Mouse (Mus musculus) CH12.LX (cell line): ENCODE measurements around the gene Alox12b. TPM values are rescaled to one million over a fixed set of nuclear protein-coding genes. Genes with fewer than 3 reads are reported as not detected.

ENCODE experiments used
- DNase-seq: peaks from one replicate; pipeline ENCODE4 v3.0.0-alpha.2; 2013; ENCODE audit errors: extremely low read depth
- H3K27ac ChIP-seq: 2 replicates; pipeline ENCODE4 v1.5.1; 2012; ENCODE audit warnings: low read depth, mild to moderate bottlenecking, control low read depth, moderate library complexity; ENCODE audit not compliant: insufficient read depth
- H3K27me3 ChIP-seq: replicated peaks from 2 replicates; pipeline ENCODE3; 2012; ENCODE audit warnings: inconsistent platforms
- H3K36me3 ChIP-seq, 2 experiments: replicated peaks in 1 of 2; 2 replicates each; pipeline versions ENCODE3 to v1.6.1; 2012; ENCODE audit warnings: inconsistent platforms in 1 of 2, low read length in 1 of 2, mild to moderate bottlenecking in 1 of 2, mixed read lengths in 1 of 2, moderate library complexity in 1 of 2; ENCODE audit not compliant: control insufficient read depth in 1 of 2, insufficient read depth in 1 of 2
- H3K4me1 ChIP-seq, 2 experiments: 2 replicates each; pipeline ENCODE4 v1.6.1; 2012; ENCODE audit warnings: inconsistent platforms in 1 of 2, moderate library complexity in 1 of 2; ENCODE audit not compliant: insufficient read depth in 2 of 2, control insufficient read depth in 1 of 2
- H3K4me2 ChIP-seq: 2 replicates; pipeline ENCODE4 v1.6.1; 2012; ENCODE audit warnings: low read depth, mild to moderate bottlenecking, control low read depth; ENCODE audit not compliant: poor library complexity, insufficient read depth, severe bottlenecking
- H3K4me3 ChIP-seq, 3 experiments: fragments of 150-350 bp in 1 of 3; sonication (generic) in 1 of 3; replicated peaks in 1 of 3; 2 replicates each; pipeline versions ENCODE3 to v1.5.1; 2011 to 2012; ENCODE audit warnings: low read depth in 2 of 3, low read length in 2 of 3, mild to moderate bottlenecking in 2 of 3, moderate library complexity in 2 of 3, control low read depth in 1 of 3, improper control_type of control experiment in 1 of 3, inconsistent platforms in 1 of 3, mixed read lengths in 1 of 3; ENCODE audit not compliant: poor library complexity in 1 of 3
- H3K79me2 ChIP-seq: replicated peaks from 2 replicates; pipeline ENCODE4 v1.6.1; 2012; ENCODE audit warnings: mild to moderate bottlenecking, moderate library complexity; ENCODE audit not compliant: control insufficient read depth, poor library complexity, insufficient read depth, severe bottlenecking; ENCODE audit errors: extremely low read depth
- H3K9ac ChIP-seq: 2 replicates; pipeline ENCODE4 v1.6.1; 2012; ENCODE audit warnings: low read depth, mild to moderate bottlenecking, control low read depth, moderate library complexity; ENCODE audit not compliant: insufficient read depth
- H3K9me3 ChIP-seq: replicated peaks from 2 replicates; pipeline ENCODE3; 2012; ENCODE audit warnings: low read length, inconsistent platforms, mixed read lengths
- CHD1 ChIP-seq: IDR thresholded peaks from 2 replicates; pipeline ENCODE4 v1.6.1; 2012; ENCODE audit warnings: low read depth, low read length, improper control_type of control experiment, inconsistent platforms
- CHD2 ChIP-seq: IDR thresholded peaks from 2 replicates; pipeline ENCODE4 v1.6.1; 2011; ENCODE audit warnings: low read length, improper control_type of control experiment
- E2F4 ChIP-seq: IDR thresholded peaks from 2 replicates; pipeline ENCODE4 v1.6.1; 2011; ENCODE audit warnings: low read depth, low read length, improper control_type of control experiment; ENCODE audit not compliant: insufficient replicate concordance
- EP300 ChIP-seq: IDR thresholded peaks from 2 replicates; pipeline ENCODE4 v1.6.1; 2011; ENCODE audit warnings: low read length, improper control_type of control experiment
- JUND ChIP-seq: conservative IDR thresholded peaks from 2 replicates; pipeline ENCODE4 v1.6.1; 2011; ENCODE audit warnings: low read depth, low read length, improper control_type of control experiment
- MAX ChIP-seq: IDR thresholded peaks from 2 replicates; pipeline ENCODE4 v1.6.1; 2011; ENCODE audit warnings: low read length, improper control_type of control experiment
- MEF2A ChIP-seq: IDR thresholded peaks from 2 replicates; pipeline ENCODE4 v1.6.1; 2014; ENCODE audit warnings: low read depth, mild to moderate bottlenecking, inconsistent platforms, low read length, improper control_type of control experiment, borderline replicate concordance
- MXI1 ChIP-seq: IDR thresholded peaks from 2 replicates; pipeline ENCODE4 v1.6.1; 2011; ENCODE audit warnings: mild to moderate bottlenecking, low read depth, low read length, improper control_type of control experiment
- MYC ChIP-seq: IDR thresholded peaks from 2 replicates; pipeline ENCODE4 v1.6.1; 2011; ENCODE audit warnings: low read depth, mild to moderate bottlenecking, improper control_type of control experiment, low read length
- NELFE ChIP-seq: IDR thresholded peaks from 2 replicates; pipeline ENCODE4 v1.6.1; 2011; ENCODE audit warnings: low read depth, low read length, improper control_type of control experiment
- NRF1 ChIP-seq: IDR thresholded peaks from 2 replicates; pipeline ENCODE4 v1.6.1; 2014; ENCODE audit warnings: low read depth, mild to moderate bottlenecking, inconsistent platforms, low read length, improper control_type of control experiment, moderate library complexity
- PAX5 ChIP-seq: IDR thresholded peaks from 2 replicates; pipeline ENCODE4 v1.6.1; 2012; ENCODE audit warnings: low read length, inconsistent platforms, mixed read lengths
- RAD21 ChIP-seq: IDR thresholded peaks from 2 replicates; pipeline ENCODE4 v1.6.1; 2011; ENCODE audit warnings: low read depth, mild to moderate bottlenecking, low read length, improper control_type of control experiment, moderate library complexity
- RCOR1 ChIP-seq: conservative IDR thresholded peaks from 2 replicates; pipeline ENCODE4 v1.6.1; 2012; ENCODE audit warnings: low read depth, mild to moderate bottlenecking, inconsistent platforms, low read length, improper control_type of control experiment
- SIN3A ChIP-seq: IDR thresholded peaks from 2 replicates; pipeline ENCODE4 v1.6.1; 2012; ENCODE audit warnings: low read length, improper control_type of control experiment, inconsistent platforms
- SMC3 ChIP-seq: IDR thresholded peaks from 2 replicates; pipeline ENCODE4 v1.6.1; 2011; ENCODE audit warnings: low read depth, low read length, improper control_type of control experiment
- TBP ChIP-seq: conservative IDR thresholded peaks from 2 replicates; pipeline ENCODE4 v1.6.1; 2011; ENCODE audit warnings: low read depth, low read length, improper control_type of control experiment
- TCF12 ChIP-seq: IDR thresholded peaks from 2 replicates; pipeline ENCODE4 v1.6.1; 2014; ENCODE audit warnings: low read depth, mild to moderate bottlenecking, inconsistent platforms, low read length, improper control_type of control experiment
- USF2 ChIP-seq: conservative IDR thresholded peaks from 2 replicates; pipeline ENCODE4 v1.6.1; 2011; ENCODE audit warnings: low read depth, low read length, improper control_type of control experiment
- ZC3H11A ChIP-seq: IDR thresholded peaks from 2 replicates; pipeline ENCODE4 v1.6.1; 2012; ENCODE audit warnings: low read depth, mild to moderate bottlenecking, inconsistent platforms, low read length, improper control_type of control experiment
- ZKSCAN1 ChIP-seq: IDR thresholded peaks from 2 replicates; pipeline ENCODE4 v1.6.1; 2012; ENCODE audit warnings: low read depth, inconsistent platforms, low read length, improper control_type of control experiment, borderline replicate concordance
- ZMIZ1 ChIP-seq: IDR thresholded peaks from 2 replicates; pipeline ENCODE4 v1.6.1; 2012; ENCODE audit warnings: low read depth, mild to moderate bottlenecking, inconsistent platforms, low read length, improper control_type of control experiment
- dilution Hi-C: fragments of 300-500 bp; cut with MboI; formaldehyde crosslinking; loops from 2 replicates; pipeline ENCODE4 v1.14.3; 2020; ENCODE audit warnings: low sequenced_read_pairs; ENCODE audit not compliant: extremely low pct_unique_long_range_greater_than_20kb, extremely low pct_ligation_motif_present
- in situ Hi-C: fragments of 300-500 bp; cut with MboI; formaldehyde crosslinking; loops from 3 replicates; pipeline ENCODE4 v1.14.3; 2019; ENCODE audit warnings: low sequenced_read_pairs, low pct_ligation_motif_present, low pct_unique_long_range_greater_than_20kb, mixed read lengths
- polyA plus RNA-seq: library from polyadenylated mRNA; unstranded; fragments of >175 nt; gene quantifications from 2 replicates; pipeline ENCODE4 v1.2.1, GENCODE M21; 2012; ENCODE audit warnings: low read depth; ENCODE audit not compliant: insufficient read length
- total RNA-seq, 2 experiments: library from RNA; depleted of rRNA; stranded (reverse); fragments of 300-350 nt in 1 of 2; fragments of >200 nt in 1 of 2; gene quantifications; 2 replicates each; pipeline ENCODE4 v1.2.3; 2012 to 2014

Gene Alox12b
- total and polyA plus RNA-seq, 3 experiments: not detected

DNA sequence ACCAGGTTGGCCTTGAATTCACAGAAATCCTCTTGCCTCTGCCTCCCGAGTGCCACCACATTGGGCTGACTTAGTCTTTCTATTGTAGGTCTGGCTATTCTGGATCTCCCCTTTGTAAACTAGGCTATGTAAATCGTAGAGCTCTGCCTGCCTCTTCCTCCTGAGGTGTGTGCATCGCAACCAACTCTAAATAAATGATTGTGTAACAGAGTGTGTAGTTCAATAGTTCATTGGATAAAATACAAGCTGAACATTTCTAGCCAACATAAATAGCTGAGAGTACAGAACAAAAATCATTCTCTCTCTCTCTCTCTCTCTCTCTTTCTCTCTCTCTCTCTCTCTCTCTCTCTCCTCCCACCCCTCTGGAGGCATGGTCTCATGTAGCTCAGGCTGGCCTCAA lies 42.2 kb upstream of the Alox12b start:
- H3K4me3 ChIP-seq: no peak overlapping the region

DNA sequence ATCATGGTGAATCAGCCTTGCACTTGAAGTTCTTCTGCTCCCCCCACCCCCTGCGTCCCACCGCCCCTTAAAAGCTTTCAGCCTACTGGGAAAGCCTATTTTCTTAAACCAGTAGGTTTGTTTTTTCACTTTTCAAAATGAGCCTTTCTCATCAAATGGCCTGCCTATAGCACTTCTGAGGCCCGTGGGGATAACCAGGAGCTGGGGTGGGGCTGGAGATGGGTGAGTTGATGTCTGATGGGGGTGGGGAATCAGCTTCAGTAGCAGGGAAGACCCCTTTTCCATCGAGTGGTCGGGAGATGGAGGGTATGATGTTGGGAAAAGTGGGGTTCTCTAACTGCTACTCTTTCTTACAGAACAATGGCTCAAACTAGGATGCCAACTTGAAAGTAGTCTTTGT lies 39.9 kb upstream of the Alox12b start:
- no peak overlapping the region for H3K27ac ChIP-seq
- dilution Hi-C loops: no loop called here
- H3K4me3 ChIP-seq: no peak overlapping the region
- H3K79me2 ChIP-seq: no peaks in the 10 kb centered on the region
- no peak overlapping the region for H3K4me2 ChIP-seq
- TF ChIP-seq TBP (no peak), SIN3A (no peak), JUND (no peak), NRF1 (no peak)
- TF ChIP-seq, all 38 proteins: peak for 0
- DNase-seq: no peak
- no peaks in the 10 kb centered on the region for H3K36me3 ChIP-seq
- H3K9me3 ChIP-seq: no peaks in the 10 kb centered on the region
- in situ Hi-C loops: loop anchor here (5.0 kb wide), 1 partner anchor 55 kb away; no protein-coding TSS in a partner anchor
- H3K9ac ChIP-seq: no peak overlapping the region
- H3K27me3 ChIP-seq: peaks cover 90% of the 10 kb centered on the region
- peaks cover 2 to 43% of the 10 kb centered on the region in 2 experiments; a peak in 2 of 4 replicates for H3K4me1 ChIP-seq

More for the DNA sequence above, 42.2 kb upstream of the Alox12b start:
- no peak overlapping the region for H3K4me2 ChIP-seq
- in situ Hi-C loops (loop anchor here (5.0 kb wide), 1 partner anchor 52 kb away; no protein-coding TSS in a partner anchor), dilution Hi-C loops (no loop called here)
- H3K79me2 ChIP-seq: no peaks in the 10 kb centered on the region
- H3K9ac ChIP-seq: no peak overlapping the region
- no peak for DNase-seq
- H3K4me1 ChIP-seq: peaks cover 2 to 36% of the 10 kb centered on the region in 2 experiments; a peak in 2 of 4 replicates
- no peak for TF ChIP-seq SMC3
- TF ChIP-seq CHD1: no peak
- peaks cover 78% of the 10 kb centered on the region for H3K27me3 ChIP-seq
- peaks cover under 1 to 4% of the 10 kb centered on the region in 2 experiments for H3K36me3 ChIP-seq
- H3K27ac ChIP-seq: no peak overlapping the region
- H3K9me3 ChIP-seq: no peaks in the 10 kb centered on the region

DNA sequence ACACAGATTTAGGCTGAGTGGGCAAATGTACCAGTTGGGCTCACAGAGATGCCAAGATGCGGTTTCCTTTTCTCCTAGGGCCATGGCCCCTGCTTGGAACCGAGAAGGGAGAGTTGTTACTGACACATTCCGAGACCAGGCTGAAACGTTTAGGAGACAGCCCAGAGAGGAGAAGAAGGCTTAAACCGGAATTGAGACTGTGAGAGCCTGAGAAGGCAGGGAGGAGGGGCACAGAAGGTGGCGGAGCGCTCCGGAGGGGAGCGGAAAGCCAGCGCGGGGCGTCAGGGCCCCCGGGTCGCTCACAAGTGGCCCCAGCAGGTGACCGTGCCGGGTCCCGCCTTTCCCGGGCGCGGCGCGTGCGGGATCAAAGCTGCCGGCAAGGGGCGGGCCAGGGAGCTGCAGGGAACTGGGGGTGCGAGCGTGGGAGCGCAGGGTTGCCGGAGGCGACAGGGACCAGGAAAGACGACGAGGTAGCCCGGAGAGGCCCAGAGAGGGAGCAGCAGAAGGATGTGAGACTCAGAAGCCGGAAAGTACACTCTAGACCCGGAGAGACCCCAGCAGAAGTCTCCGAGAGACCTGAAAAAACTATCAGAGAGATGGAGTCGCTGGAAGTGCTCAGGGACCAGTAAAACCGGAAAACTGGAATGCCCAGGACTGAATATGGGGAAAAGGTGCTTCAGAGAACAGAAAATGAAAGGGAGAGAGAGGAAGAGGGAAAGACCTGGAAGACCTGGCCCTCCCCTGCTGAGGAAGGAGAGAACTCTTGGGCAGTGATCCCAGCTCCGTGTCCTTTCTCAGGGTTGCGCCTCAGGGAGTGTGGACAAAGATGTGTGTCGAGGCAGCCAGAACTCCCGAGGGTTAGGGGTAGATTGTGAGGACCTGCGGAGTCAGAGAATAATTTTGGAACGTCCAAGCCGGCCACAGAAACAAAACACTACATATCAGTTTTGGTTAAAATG lies 38.8 kb upstream of the Alox12b start:
- Histone ChIP-seq H3K9ac (peak overlapping the region; percentile 51), H3K27ac (peak overlapping the region; percentile 26), H3K9me3 (no peaks in the 10 kb centered on the region), H3K36me3 (no peaks in the 10 kb centered on the region), H3K4me2 (peak overlapping the region; percentile 89), H3K4me3 (peak overlapping the region; percentile 62 to 90 (median 68)), H3K4me1 (peaks cover 2 to 42% of the 10 kb centered on the region in 2 experiments; a peak in 2 of 4 replicates), H3K27me3 (peaks cover 86% of the 10 kb centered on the region), H3K79me2 (no peaks in the 10 kb centered on the region)
- in situ Hi-C loops (loop anchor here (5.0 kb wide), 1 partner anchor 56 kb away; no protein-coding TSS in a partner anchor), dilution Hi-C loops (no loop called here)
- DNase-seq: no peak
- no peak for TF ChIP-seq MYC
- TF ChIP-seq ZMIZ1: no peak
- TF ChIP-seq TCF12: peak; percentile 53; the same call in 1 of the 2 replicates
- peak; percentile 72 for TF ChIP-seq NELFE
- no peak for TF ChIP-seq CHD1
- TF ChIP-seq ZC3H11A: no peak
- TF ChIP-seq TBP: no peak
- peak; percentile 28; the same call in 1 of the 2 replicates for TF ChIP-seq JUND
- TF ChIP-seq MAX: peak; percentile 49; the same call in 1 of the 2 replicates
- TF ChIP-seq RAD21: no peak; the same call in 1 of the 2 replicates
- no peak for TF ChIP-seq E2F4
- TF ChIP-seq MEF2A: peak; percentile 52
- no peak for TF ChIP-seq USF2
- TF ChIP-seq RCOR1: peak; percentile 90
- peak; percentile 65; the same call in 1 of the 2 replicates for TF ChIP-seq EP300
- no peak for TF ChIP-seq PAX5
- no peak for TF ChIP-seq ZKSCAN1
- peak; percentile 79 for TF ChIP-seq CHD2
- peak; percentile 73 for TF ChIP-seq MXI1
- TF ChIP-seq NRF1: peak; percentile 33; the same call in 1 of the 2 replicates
